Comparison of ENCODE assay signal across 8 mouse cellular contexts in genomic region chr10:39640817-39641226, GRCm38 (mm10). TPM values are rescaled to one million over a fixed set of nuclear protein-coding genes. Genes with fewer than 3 reads are reported as not detected.
DNase-seq lines count a peak whose midpoint lies in the region; ATAC-seq and TF ChIP-seq lines count a peak whose summit lies in the region.

No protein-coding gene starts in this region.

- H3K4me3 ChIP-seq in heart, embryonic 15.5 days, result no peak overlapping the region
- H3K4me3 ChIP-seq in heart, adult 2 months, result no peak overlapping the region
- H3K4me3 ChIP-seq in embryonic fibroblast, embryonic 13.5 days (ENCODE audit: insufficient read depth, low read length), result no peak overlapping the region
- no peak overlapping the region for H3K4me3 ChIP-seq in limb, embryonic 14.5 days (replicated peaks; ENCODE audit: low read length)

- no peaks in the 10 kb centered on the region for H3K9me3 ChIP-seq in heart, embryonic 15.5 days (replicated peaks)
- H3K9me3 ChIP-seq in limb, embryonic 14.5 days (ENCODE audit: control insufficient read depth, low read length), result no peaks in the 10 kb centered on the region

- TF ChIP-seq CTCF in heart, adult 2 months (IDR thresholded peaks at IDR 0.05), result no peak
- no peak for TF ChIP-seq CTCF in embryonic fibroblast, embryonic 13.5 days (IDR thresholded peaks at IDR 0.05; ENCODE audit: borderline replicate concordance, insufficient read depth, low read length)

- DNase-seq in heart, adult 2 months, result no peak
- peak; percentile 58 for DNase-seq in ZHBTc4 (ENCODE audit: low read depth, low spot score)
- peak; percentile 44 for DNase-seq in limb, embryonic 14.5 days (ENCODE audit: low spot score)
- DNase-seq in retina, postnatal 1 day, result peak; percentile 72
- no peak for DNase-seq in thymus, postnatal 36 days
- DNase-seq in layer of hippocampus, adult 18-20 months (ENCODE audit: low spot score in 2 of 2), result no peak

- peak; percentile 31; the same call in 1 of the 2 replicates for ATAC-seq in heart, embryonic 15.5 days (replicated peaks; ENCODE audit: insufficient number of reproducible peaks, insufficient read depth, low FRiP score, low read depth)
- peak; percentile 39; the same call in 1 of the 2 replicates for ATAC-seq in limb, embryonic 14.5 days (ENCODE audit: low FRiP score, low read depth)

- H3K27ac ChIP-seq in heart, embryonic 15.5 days, result no peak overlapping the region
- no peak overlapping the region for H3K27ac ChIP-seq in heart, adult 2 months
- H3K27ac ChIP-seq in embryonic fibroblast, embryonic 13.5 days (ENCODE audit: insufficient read depth, low read length), result peak overlapping the region; percentile 86; the same call in 1 of the 2 replicates
- H3K27ac ChIP-seq in limb, embryonic 14.5 days (replicated peaks; ENCODE audit: low read depth, low read length), result no peak overlapping the region

- H3K79me2 ChIP-seq in heart, adult 2 months (replicated peaks; ENCODE audit: control insufficient read depth, insufficient read depth, low read length), result no peaks in the 10 kb centered on the region; the same call in 1 of the 2 replicates

- H3K4me2 ChIP-seq in heart, embryonic 15.5 days, result no peak overlapping the region
- no peak overlapping the region for H3K4me2 ChIP-seq in limb, embryonic 14.5 days (replicated peaks; ENCODE audit: low read depth, low read length, severe bottlenecking)

- no peaks in the 10 kb centered on the region for H3K27me3 ChIP-seq in heart, embryonic 15.5 days
- no peaks in the 10 kb centered on the region for H3K27me3 ChIP-seq in heart, adult 2 months (ENCODE audit: control insufficient read depth, insufficient read depth, low read length)
- no peaks in the 10 kb centered on the region for H3K27me3 ChIP-seq in limb, embryonic 14.5 days (ENCODE audit: control insufficient read depth, insufficient read depth, low read length)

- TF ChIP-seq POLR2A in heart, adult 2 months (IDR thresholded peaks at IDR 0.05; ENCODE audit: insufficient read depth, low read depth, low read length), result no peak
- no peak for TF ChIP-seq POLR2A in embryonic fibroblast, embryonic 13.5 days (IDR thresholded peaks at IDR 0.05; ENCODE audit: low read depth, low read length)
- no peak for TF ChIP-seq POLR2A in limb, embryonic 14.5 days (IDR thresholded peaks at IDR 0.05; ENCODE audit: borderline replicate concordance, extremely low read depth, insufficient read depth, insufficient read length)

- peaks cover 8% of the 10 kb centered on the region for H3K4me1 ChIP-seq in heart, embryonic 15.5 days (replicated peaks)
- H3K4me1 ChIP-seq in heart, adult 2 months (ENCODE audit: control insufficient read depth, insufficient read depth, low read length), result peaks cover 2% of the 10 kb centered on the region; the same call in 1 of the 2 replicates
- peaks cover 14% of the 10 kb centered on the region for H3K4me1 ChIP-seq in embryonic fibroblast, embryonic 13.5 days (ENCODE audit: control insufficient read depth, insufficient read depth, low read length)
- H3K4me1 ChIP-seq in limb, embryonic 14.5 days (ENCODE audit: control insufficient read depth, insufficient read depth, low read length), result peaks cover 8% of the 10 kb centered on the region

- no peak for TF ChIP-seq EP300 in heart, adult 2 months (IDR thresholded peaks at IDR 0.05; ENCODE audit: insufficient read depth, low read depth, low read length)

- 19% methylated on average over 4 of the region's 4 CpGs for WGBS in heart, embryonic 15.5 days
- WGBS in heart, adult 2 months, result 70% methylated on average over 4 of the region's 4 CpGs
- WGBS in limb, embryonic 14.5 days, result 20% methylated on average over 4 of the region's 4 CpGs

- intact Hi-C loops in heart, adult 2 months (cut with DNase I), result no loop called here

- no peak overlapping the region for H3K9ac ChIP-seq in heart, embryonic 15.5 days
- H3K9ac ChIP-seq in heart, adult 2 months (ENCODE audit: low read depth, low read length), result no peak overlapping the region
- no peak overlapping the region for H3K9ac ChIP-seq in limb, embryonic 14.5 days (ENCODE audit: low read depth, low read length, severe bottlenecking)

- peaks cover 11% of the 10 kb centered on the region; the same call in 1 of the 2 replicates for H3K36me3 ChIP-seq in heart, embryonic 15.5 days
- H3K36me3 ChIP-seq in heart, adult 2 months (ENCODE audit: control insufficient read depth, insufficient read depth, low read length), result peaks cover 4% of the 10 kb centered on the region
- peaks cover 8% of the 10 kb centered on the region; the same call in 1 of the 2 replicates for H3K36me3 ChIP-seq in limb, embryonic 14.5 days (ENCODE audit: control insufficient read depth, insufficient read depth, low read length)

RNA-seq across cellular contexts. Expression of gene Traf3ip2, which starts 28.1 kb away (rescaled TPM):
- polyA plus RNA-seq in heart, embryonic 15.5 days (2015; fragmentation: Nextera tagmentation; extraction: Ambion mirVana), result 8.6 and 13.7 TPM in 2 replicates
- 1 to 10 TPM; 5.0 to 6.5 TPM for total RNA-seq in heart, adult 2 months (2021)
- 7.1 and 7.8 TPM in 2 replicates for polyA plus RNA-seq in heart, adult 2 months (2012; rRNA removed)
- polyA plus RNA-seq in embryonic fibroblast, embryonic 13.5 days (2011; ENCODE audit: insufficient read length, low read depth, missing spikeins), result 16.9 and 21.6 TPM in 2 replicates
- polyA plus RNA-seq in limb, embryonic 14.5 days (2012; rRNA removed), result 7.5 and 9.0 TPM in 2 replicates
- polyA plus RNA-seq in limb, embryonic 14.5 days (2014; fragmentation: Nextera tagmentation; extraction: Ambion mirVana), result 13.3 and 13.7 TPM in 2 replicates
- 1 to 10 TPM; 1.5 to 2.1 TPM for total RNA-seq in layer of hippocampus, adult 18-20 months (2021)

Comparison
In these comparisons a context has a peak if more than half of its experiments do, and no peak if none do; other contexts are left out.
1. DNase-seq: peak in ZHBTc4 (single experiment), limb, embryonic 14.5 days (single experiment) and retina, postnatal 1 day (single experiment); none in heart, adult 2 months (0 of 2), thymus, postnatal 36 days (0 of 2) and layer of hippocampus, adult 18-20 months (0 of 2).